Mouse (Mus musculus) spleen, adult 2 months (tissue): ENCODE results near the gene Btd. TPM values are rescaled to one million over a fixed set of nuclear protein-coding genes. Genes with fewer than 3 reads are reported as not detected.

Experiments
- DNase-seq, 2 experiments: peaks; one replicate each; pipeline versions ENCODE4 v3.0.0 to v3.0.0-alpha.2; 2012 to 2021; ENCODE audit warnings: low spot score in 2 of 2, low read depth in 1 of 2
- H3K27ac ChIP-seq: fragments of 200-500 bp; 2 replicates; pipeline ENCODE4 v1.5.1; 2012; ENCODE audit warnings: low read length, inconsistent platforms; ENCODE audit not compliant: insufficient read depth
- H3K27me3 ChIP-seq: fragments of 200-500 bp; 2 replicates; pipeline ENCODE4 v1.6.1; 2012; ENCODE audit warnings: mild to moderate bottlenecking, moderate library complexity, low read length, inconsistent platforms; ENCODE audit not compliant: control insufficient read depth, insufficient read depth
- H3K36me3 ChIP-seq: fragments of 200-500 bp; 2 replicates; pipeline ENCODE4 v1.6.1; 2012; ENCODE audit warnings: mild to moderate bottlenecking, low read length, inconsistent platforms; ENCODE audit not compliant: control insufficient read depth, insufficient read depth
- H3K4me1 ChIP-seq: fragments of 200-500 bp; 2 replicates; pipeline ENCODE4 v1.6.1; 2011; ENCODE audit warnings: inconsistent platforms; ENCODE audit not compliant: control insufficient read depth, insufficient read depth, insufficient read length
- H3K4me3 ChIP-seq: fragments of 200-500 bp; 2 replicates; pipeline ENCODE4 v1.5.1; 2011; ENCODE audit warnings: mild to moderate bottlenecking, inconsistent platforms; ENCODE audit not compliant: insufficient read depth, insufficient read length; ENCODE audit errors: extremely low read depth
- CTCF ChIP-seq: fragments of 200-500 bp; IDR thresholded peaks from 2 replicates; pipeline ENCODE4 v1.5.1; 2011; ENCODE audit warnings: mild to moderate bottlenecking, inconsistent platforms; ENCODE audit not compliant: insufficient read depth, insufficient read length, insufficient replicate concordance; ENCODE audit errors: extremely low read depth
- POLR2A ChIP-seq: fragments of 200-500 bp; IDR thresholded peaks from 2 replicates; pipeline ENCODE4 v1.6.1; 2011; ENCODE audit warnings: low read depth, low read length, inconsistent platforms
- WGBS: fragments of 180-500 bp; shearing (Covaris S2); methylation state at CpG from one replicate; pipeline ENCODE4 v1.1.7; 2018; 5-methylcytosine and 5-hydroxymethylcytosine counted together
- polyA plus RNA-seq: library from polyadenylated mRNA; depleted of rRNA; stranded (reverse); fragments of >200 nt; gene quantifications from 2 replicates; pipeline ENCODE4 v1.2.3, GENCODE M21; 2012

The Btd gene
- polyA plus RNA-seq, 1 experiment = 19.0 TPM

DNA sequence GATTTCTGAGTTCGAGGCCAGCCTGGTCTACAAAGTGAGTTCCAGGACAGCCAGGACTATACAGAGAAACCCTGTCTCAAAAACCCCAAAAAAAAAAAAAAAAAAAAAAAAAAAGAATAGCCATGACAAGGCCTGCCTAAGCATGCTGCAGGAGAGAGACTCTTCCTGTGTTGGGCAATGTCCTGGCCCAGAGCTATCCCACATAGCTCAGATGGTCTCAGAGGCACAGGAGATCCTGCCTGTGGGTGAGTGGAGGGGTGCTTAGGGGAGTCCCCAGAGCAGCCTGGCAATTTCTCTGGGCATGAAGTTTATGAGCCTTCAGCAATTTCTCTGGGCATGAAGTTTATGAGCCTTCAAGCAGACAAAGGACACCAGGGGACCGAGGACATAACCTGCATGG is 42.8 kb downstream of the Btd start:
- Histone ChIP-seq H3K4me1 (peaks cover 39% of the 10 kb centered on the region; the same call in 1 of the 2 replicates), H3K27ac (peak overlapping the region; percentile 72; the same call in 1 of the 2 replicates), H3K4me3 (no peak overlapping the region), H3K27me3 (no peaks in the 10 kb centered on the region), H3K36me3 (no peaks in the 10 kb centered on the region)
- DNase-seq = no peak
- 77% methylated on average over 2 of the region's 2 CpGs for WGBS
- no peak for TF ChIP-seq POLR2A
- no peak for TF ChIP-seq CTCF

DNA sequence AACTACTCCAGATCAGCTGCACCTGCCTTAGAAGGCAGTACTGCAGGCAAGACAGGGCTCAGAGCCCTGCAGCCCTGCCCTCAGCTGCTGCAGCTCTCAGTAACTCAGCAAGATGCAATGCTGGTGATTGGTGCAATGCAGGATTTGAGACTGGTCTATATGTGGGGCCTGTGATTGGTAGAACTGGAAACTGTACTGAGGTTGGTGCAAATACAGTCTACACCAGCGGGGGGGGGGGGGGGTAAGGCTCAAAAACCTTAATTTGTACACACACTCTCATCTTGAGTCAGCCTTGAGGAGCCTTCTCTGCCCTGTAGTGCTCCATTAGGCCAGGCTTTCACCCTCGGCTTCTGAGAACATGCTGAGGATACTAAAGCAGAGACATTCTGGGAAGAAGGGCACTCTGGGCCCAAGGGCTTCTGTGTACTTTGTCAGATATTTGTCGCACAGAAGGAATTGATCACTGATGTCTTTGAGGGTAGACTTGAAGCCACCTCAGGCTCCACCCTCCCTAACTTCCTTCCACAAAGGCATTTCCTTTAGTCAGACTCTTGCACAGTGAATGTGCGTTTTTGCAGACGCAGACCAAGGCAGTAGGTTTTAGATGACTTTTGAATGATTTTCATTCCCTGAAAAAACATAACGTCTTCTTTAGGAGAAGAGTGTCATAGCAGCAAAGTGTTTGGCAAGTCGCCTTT is 43.7 kb downstream of the Btd start:
- no peak overlapping the region for H3K4me3 ChIP-seq
- DNase-seq = no peak
- no peak for TF ChIP-seq POLR2A
- no peaks in the 10 kb centered on the region for H3K27me3 ChIP-seq
- 10% methylated on average over 7 of the region's 7 CpGs for WGBS
- H3K27ac ChIP-seq = peak overlapping the region; percentile 72
- H3K36me3 ChIP-seq = no peaks in the 10 kb centered on the region
- peaks cover 39% of the 10 kb centered on the region; the same call in 1 of the 2 replicates for H3K4me1 ChIP-seq

- peak in 1 of 2 experiments; percentile 58 for DNase-seq
- peaks cover 35% of the 10 kb centered on the region; the same call in 1 of the 2 replicates for H3K4me1 ChIP-seq
- WGBS = 4% methylated on average over 10 of the region's 10 CpGs
These were observed 44.9 kb downstream of the Btd start for GRCm38 (mm10) chr14:31685680-31686079.

DNA sequence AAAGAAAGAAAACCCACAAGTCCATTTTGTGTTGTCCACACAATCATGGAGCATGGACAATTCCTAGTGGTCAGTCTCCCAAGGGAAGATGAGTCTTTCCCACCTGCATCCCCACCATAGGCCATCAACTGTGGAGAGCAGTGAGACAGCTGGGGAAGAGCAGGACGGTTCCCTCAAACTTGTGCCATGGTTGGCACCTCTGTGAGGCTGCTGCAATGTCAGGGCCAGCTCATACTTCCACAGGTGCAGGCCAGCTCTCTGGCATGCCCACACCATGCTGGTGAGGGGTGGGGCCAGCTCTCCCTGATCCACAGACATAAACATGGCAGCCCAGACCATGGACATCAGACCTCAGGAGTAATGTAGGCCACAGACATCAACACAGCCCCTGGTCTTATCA is 45.4 kb downstream of the Btd start:
- no peaks in the 10 kb centered on the region for H3K27me3 ChIP-seq
- no peaks in the 10 kb centered on the region for H3K36me3 ChIP-seq
- H3K4me3 ChIP-seq = no peak overlapping the region
- WGBS = 52% methylated on average over 1 of the region's 1 CpGs
- TF ChIP-seq POLR2A (no peak), CTCF (no peak)
- peak overlapping the region; percentile 77 for H3K27ac ChIP-seq
- no peak for DNase-seq
- H3K4me1 ChIP-seq = peaks cover 31% of the 10 kb centered on the region; the same call in 1 of the 2 replicates

More at GRCm38 (mm10) chr14:31685680-31686079, 44.9 kb downstream of the Btd start:
- peak overlapping the region; percentile 49; the same call in 1 of the 2 replicates for H3K4me3 ChIP-seq
- TF ChIP-seq CTCF (no peak), POLR2A (peak; percentile 22; the same call in 1 of the 2 replicates)
- peak overlapping the region; percentile 94 for H3K27ac ChIP-seq
- H3K36me3 ChIP-seq = no peaks in the 10 kb centered on the region
- no peaks in the 10 kb centered on the region for H3K27me3 ChIP-seq

DNA sequence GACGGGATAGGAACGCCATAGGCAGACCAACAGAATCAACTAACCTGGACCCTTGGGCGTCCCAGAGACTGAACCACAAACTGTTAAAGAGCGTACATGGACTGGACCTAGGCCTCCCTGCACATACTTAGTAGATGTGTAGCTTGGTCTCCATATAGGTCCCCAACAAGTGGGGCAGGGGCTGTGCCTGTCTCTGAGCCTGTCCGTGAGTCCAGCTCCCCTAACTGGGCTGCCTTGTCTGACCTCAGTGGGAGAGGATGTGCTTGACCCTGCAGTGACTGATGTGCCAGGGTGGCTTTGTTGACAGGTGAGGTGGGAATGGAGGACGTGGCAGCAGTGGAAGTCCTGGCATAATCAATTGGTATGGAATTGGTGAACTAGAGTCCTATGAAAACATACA is 51.7 kb downstream of the Btd start:
- TF ChIP-seq CTCF (no peak), POLR2A (no peak)
- WGBS = 96% methylated on average over 6 of the region's 6 CpGs
- H3K36me3 ChIP-seq = no peaks in the 10 kb centered on the region
- no peak overlapping the region for H3K4me3 ChIP-seq
- no peak overlapping the region for H3K27ac ChIP-seq
- no peak for DNase-seq
- H3K4me1 ChIP-seq = peaks cover 14% of the 10 kb centered on the region
- no peaks in the 10 kb centered on the region for H3K27me3 ChIP-seq

- no peaks in the 10 kb centered on the region for H3K36me3 ChIP-seq
These were observed 55.6 kb downstream of the Btd start for GRCm38 (mm10) chr14:31696206-31696984.

More at GRCm38 (mm10) chr14:31696206-31696984, 55.6 kb downstream of the Btd start:
- peak overlapping the region; percentile 39 for H3K27ac ChIP-seq
- H3K4me1 ChIP-seq = peaks cover 14% of the 10 kb centered on the region
- WGBS = 22% methylated on average over 9 of the region's 9 CpGs
- H3K4me3 ChIP-seq = no peak overlapping the region
- no peak for TF ChIP-seq CTCF
- TF ChIP-seq POLR2A = no peak; the same call in 1 of the 2 replicates
- H3K27me3 ChIP-seq = no peaks in the 10 kb centered on the region
- peak in 1 of 2 experiments; percentile 57 for DNase-seq
